Mouse (Mus musculus): ENCODE data around the gene Map7.

GRCm38 (mm10) chr10:20176054-20176453 lies 27.8 kb downstream of the Map7 start:
- TF ChIP-seq POLR2A (IDR thresholded peaks at IDR 0.05; ENCODE audit: insufficient read length, low read depth) = no peak
- no peak for TF ChIP-seq TCF12 (IDR thresholded peaks at IDR 0.05; ENCODE audit: insufficient read depth, poor library complexity, severe bottlenecking)
- TF ChIP-seq POLR2AphosphoS2 (IDR thresholded peaks at IDR 0.05; ENCODE audit: insufficient read length, low read depth) = no peak
